Mouse (Mus musculus) cerebellum, postnatal 14 days (tissue): Measurements from ENCODE around the gene Prkce.
"Not testable (repeated sequence)": the region's sequence is repeated elsewhere in the genome, so short reads cannot be mapped to it uniquely, and the experiment has no call there.

ENCODE experiments used
- DNase-seq, 2 experiments: peaks; one replicate each; pipeline ENCODE4 v3.0.0; 2021; ENCODE audit warnings: mixed read lengths in 2 of 2

The Prkce gene

GRCm38 (mm10) chr17:86456512-86456911, 288.9 kb downstream of the Prkce start:
- DNase-seq, result no peak

- no peak for DNase-seq
These were observed 290.9 kb downstream of the Prkce start for GRCm38 (mm10) chr17:86458302-86458980.

- peak in 1 of 2 experiments; percentile 51 for DNase-seq
These were observed 293.3 kb downstream of the Prkce start for GRCm38 (mm10) chr17:86460645-86461430.

- DNase-seq, result no peak
These were observed 295.8 kb downstream of the Prkce start for GRCm38 (mm10) chr17:86463369-86463768.

GRCm38 (mm10) chr17:86464197-86464596, 296.6 kb downstream of the Prkce start:
- no peak for DNase-seq

- DNase-seq, result peak; percentile 92 to 94
These were observed 297.2 kb downstream of the Prkce start for GRCm38 (mm10) chr17:86464689-86465363.

GRCm38 (mm10) chr17:86465865-86466264, 298.3 kb downstream of the Prkce start:
- no peak for DNase-seq

GRCm38 (mm10) chr17:86466412-86466811, 298.8 kb downstream of the Prkce start:
- no peak for DNase-seq

GRCm38 (mm10) chr17:86466871-86467270, 299.3 kb downstream of the Prkce start:
- DNase-seq, result no peak

- no peak for DNase-seq
These were observed 299.8 kb downstream of the Prkce start for GRCm38 (mm10) chr17:86467291-86467898.

- peak; percentile 51 to 60 for DNase-seq
These were observed 300.4 kb downstream of the Prkce start for GRCm38 (mm10) chr17:86467967-86468366.

GRCm38 (mm10) chr17:86470160-86470559, 302.6 kb downstream of the Prkce start:
- no peak for DNase-seq

GRCm38 (mm10) chr17:86471684-86472083, 304.1 kb downstream of the Prkce start:
- DNase-seq, result peak; percentile 89 to 90

- no peak for DNase-seq
These were observed 309.1 kb downstream of the Prkce start for GRCm38 (mm10) chr17:86476674-86477073.

- DNase-seq, result not testable (repeated sequence)
These were observed 309.8 kb downstream of the Prkce start for GRCm38 (mm10) chr17:86477401-86477800.

GRCm38 (mm10) chr17:86479406-86479805, 311.8 kb downstream of the Prkce start:
- no peak for DNase-seq

GRCm38 (mm10) chr17:86482675-86483074, 315.1 kb downstream of the Prkce start:
- DNase-seq, result no peak

GRCm38 (mm10) chr17:86484087-86484737, 316.6 kb downstream of the Prkce start:
- DNase-seq, result peak; percentile 87 to 91

GRCm38 (mm10) chr17:86486657-86487056, 319.1 kb downstream of the Prkce start:
- DNase-seq, result no peak

GRCm38 (mm10) chr17:86487450-86487849, 319.9 kb downstream of the Prkce start:
- no peak for DNase-seq

- no peak for DNase-seq
These were observed 322.2 kb downstream of the Prkce start for GRCm38 (mm10) chr17:86489827-86490226.

GRCm38 (mm10) chr17:86492376-86492775, 324.8 kb downstream of the Prkce start:
- no peak for DNase-seq
